Mouse (Mus musculus) embryonic facial prominence, embryonic 15.5 days (tissue): ENCODE results near the gene Olfr549. TPM values are rescaled to one million over a fixed set of nuclear protein-coding genes. Genes with fewer than 3 reads are reported as not detected.

Experiments
- ATAC-seq: fragments of 200-750 bp; cut with Nextera tagmentation; 2 replicates; pipeline ENCODE4 v1.8.0; 2017; ENCODE audit warnings: low read depth, moderate TSS enrichment; ENCODE audit not compliant: insufficient number of reproducible peaks, low FRiP score, low TSS enrichment
- H3K27ac ChIP-seq: fragments of 300-500 bp; sonication (generic); replicated peaks from 2 replicates; pipeline ENCODE4 v1.5.1; 2015; ENCODE audit warnings: mild to moderate bottlenecking, inconsistent platforms
- H3K27me3 ChIP-seq: fragments of 300-500 bp; sonication (generic); 2 replicates; pipeline ENCODE4 v1.6.1; 2015; ENCODE audit warnings: inconsistent platforms
- H3K36me3 ChIP-seq: fragments of 300-500 bp; sonication (generic); 2 replicates; pipeline ENCODE4 v1.6.1; 2015; ENCODE audit warnings: mild to moderate bottlenecking, inconsistent platforms
- H3K4me1 ChIP-seq: fragments of 300-500 bp; sonication (generic); 2 replicates; pipeline ENCODE4 v1.6.1; 2015; ENCODE audit warnings: inconsistent platforms
- H3K4me2 ChIP-seq: fragments of 300-500 bp; sonication (generic); replicated peaks from 2 replicates; pipeline ENCODE4 v1.6.1; 2015; ENCODE audit warnings: mild to moderate bottlenecking, inconsistent platforms
- H3K4me3 ChIP-seq: fragments of 300-500 bp; sonication (generic); replicated peaks from 2 replicates; pipeline ENCODE4 v1.5.1; 2015; ENCODE audit warnings: mild to moderate bottlenecking, inconsistent platforms
- H3K9ac ChIP-seq: fragments of 300-500 bp; sonication (generic); 2 replicates; pipeline ENCODE4 v1.6.1; 2015; ENCODE audit warnings: inconsistent platforms
- H3K9me3 ChIP-seq: fragments of 300-500 bp; sonication (generic); replicated peaks from 2 replicates; pipeline ENCODE4 v1.6.1; 2016; ENCODE audit warnings: inconsistent platforms
- WGBS: fragments of 180-500 bp; shearing (Covaris S2); methylation state at CpG from one replicate; pipeline ENCODE4 v1.1.7; 2015; 5-methylcytosine and 5-hydroxymethylcytosine counted together
- polyA plus RNA-seq: library from polyadenylated mRNA; unstranded; fragments of >200 nt; fragmentation: Nextera tagmentation; extraction: Ambion mirVana; gene quantifications from 2 replicates; pipeline ENCODE4 v1.2.1, GENCODE M21; 2015

Gene Olfr549
- polyA plus RNA-seq, 1 experiment from 2014 or later: 0.16 TPM

GRCm38 (mm10) chr7:102597378-102598031 lies 47.8 kb downstream of the Olfr549 start, which contains the start of gene Olfr552:
Gene Olfr552 (plus strand): TSS chr7:102597770.
- Histone ChIP-seq H3K4me1 (no peaks in the 10 kb centered on the region), H3K36me3 (no peaks in the 10 kb centered on the region), H3K9ac (no peak within 1 kb of the TSS), H3K9me3 (no peaks in the 10 kb centered on the region), H3K4me3 (no peak within 1 kb of the TSS), H3K4me2 (no peak within 1 kb of the TSS), H3K27me3 (no peaks in the 10 kb centered on the region), H3K27ac (no peak within 1 kb of the TSS)
- WGBS: 39% methylated on average over 1 of the region's 1 CpGs
- no peak for ATAC-seq

Other genes with a start within 250 kb of the Olfr549 start
- gene Rrm1, start 108.2 kb upstream of the Olfr549 start, polyA plus RNA-seq: 119 and 125 TPM in 2 replicates
- gene Olfr543, start 68.2 kb upstream of the Olfr549 start, polyA plus RNA-seq: 0.51 and 0.68 TPM in 2 replicates
- gene Olfr544, start 61.6 kb upstream of the Olfr549 start, polyA plus RNA-seq: 0.68 and 0.71 TPM in 2 replicates
- gene Olfr545, start 50.3 kb upstream of the Olfr549 start, polyA plus RNA-seq: 0.13 TPM in 1 of 2 replicates, not detected in the other
- gene Olfr547, start 15.1 kb upstream of the Olfr549 start, polyA plus RNA-seq: not detected in 2 replicates
- 0.11 and 0.12 TPM in 2 replicates for gene Olfr548-ps1, start 9.0 kb upstream of the Olfr549 start, polyA plus RNA-seq
- 0.54 and 0.81 TPM in 2 replicates for gene Trim21, start 15.6 kb downstream of the Olfr549 start, polyA plus RNA-seq
- 0.20 and 0.68 TPM in 2 replicates for gene Olfr550, start 21.6 kb downstream of the Olfr549 start, polyA plus RNA-seq
- gene Olfr551, start 42.0 kb downstream of the Olfr549 start, polyA plus RNA-seq: 0.07 TPM in 1 of 2 replicates, not detected in the other
- gene Olfr552, start 47.9 kb downstream of the Olfr549 start, polyA plus RNA-seq: 0.12 and 0.15 TPM in 2 replicates
- 0.14 and 0.21 TPM in 2 replicates for gene Olfr553, start 68.3 kb downstream of the Olfr549 start, polyA plus RNA-seq
- gene Olfr554, start 88.6 kb downstream of the Olfr549 start, polyA plus RNA-seq: 0.17 TPM in 1 of 2 replicates, not detected in the other
- not detected in 2 replicates for gene Olfr555, start 109.0 kb downstream of the Olfr549 start, polyA plus RNA-seq
- gene Olfr556, start 115.0 kb downstream of the Olfr549 start, polyA plus RNA-seq: not detected in 2 replicates
- gene Trim68, start 137.5 kb downstream of the Olfr549 start, polyA plus RNA-seq: 14.9 and 17.4 TPM in 2 replicates
- gene Olfr557, start 146.0 kb downstream of the Olfr549 start, polyA plus RNA-seq: 0.09 and 0.16 TPM in 2 replicates
- gene Olfr558, start 152.3 kb downstream of the Olfr549 start, polyA plus RNA-seq: 0.62 and 0.71 TPM in 2 replicates
- gene Olfr33, start 169.2 kb downstream of the Olfr549 start, polyA plus RNA-seq: 0.11 and 0.41 TPM in 2 replicates
- gene Olfr559, start 177.6 kb downstream of the Olfr549 start, polyA plus RNA-seq: not detected in 2 replicates
- gene Olfr560, start 209.5 kb downstream of the Olfr549 start, polyA plus RNA-seq: 0.08 TPM in 1 of 2 replicates, not detected in the other
- gene Olfr78, start 209.6 kb downstream of the Olfr549 start, polyA plus RNA-seq: 0.18 and 0.35 TPM in 2 replicates
- gene Olfr561, start 221.4 kb downstream of the Olfr549 start, polyA plus RNA-seq: 0.09 and 0.25 TPM in 2 replicates